Mouse (Mus musculus): ENCODE results near the gene Sf3a2.
"Not testable (repeated sequence)": the region's sequence is repeated elsewhere in the genome, so short reads cannot be mapped to it uniquely, and the experiment has no call there.

The Sf3a2 gene

GRCm38 (mm10) chr10:80804916-80805315, 6.9 kb downstream of the Sf3a2 start, which contains the start of gene Amh:
Gene Amh, plus strand, starts transcription at chr10:80805243.
- no peak for DNase-seq (ENCODE audit: low spot score)

GRCm38 (mm10) chr10:80805322-80805721, 7.3 kb downstream of the Sf3a2 start:
- no peak for DNase-seq (ENCODE audit: low spot score)

GRCm38 (mm10) chr10:80805925-80806324, 7.9 kb downstream of the Sf3a2 start:
- DNase-seq (ENCODE audit: low spot score) = peak; percentile 85

- DNase-seq (ENCODE audit: low spot score) = peak; percentile 23
Observed at GRCm38 (mm10) chr10:80806341-80807056, 8.5 kb downstream of the Sf3a2 start.

- peak; percentile 81 for DNase-seq (ENCODE audit: low spot score)
Observed at GRCm38 (mm10) chr10:80807057-80807627, 9.1 kb downstream of the Sf3a2 start.

GRCm38 (mm10) chr10:80808099-80808984, 10.3 kb downstream of the Sf3a2 start:
- DNase-seq (ENCODE audit: low spot score) = peak; percentile 28

- DNase-seq (ENCODE audit: low spot score) = no peak
Observed at GRCm38 (mm10) chr10:80808985-80809632, 11.1 kb downstream of the Sf3a2 start.

GRCm38 (mm10) chr10:80810084-80810483, 12.1 kb downstream of the Sf3a2 start:
- no peak for DNase-seq (ENCODE audit: low spot score)

GRCm38 (mm10) chr10:80812391-80813041, 14.5 kb downstream of the Sf3a2 start:
- no peak for DNase-seq (ENCODE audit: low spot score)

- DNase-seq (ENCODE audit: low spot score) = no peak
Observed at GRCm38 (mm10) chr10:80813366-80813765, 15.4 kb downstream of the Sf3a2 start, which contains the start of gene Jsrp1. Gene Jsrp1, minus strand, starts transcription at chr10:80813498.

GRCm38 (mm10) chr10:80814800-80815199, 16.8 kb downstream of the Sf3a2 start:
- no peak for DNase-seq (ENCODE audit: low spot score)

GRCm38 (mm10) chr10:80816303-80816702, 18.3 kb downstream of the Sf3a2 start:
- not testable (repeated sequence) for DNase-seq (ENCODE audit: low spot score)

GRCm38 (mm10) chr10:80817164-80817563, 19.2 kb downstream of the Sf3a2 start:
- no peak for DNase-seq (ENCODE audit: low spot score)

- DNase-seq (ENCODE audit: low spot score) = not testable (repeated sequence)
Observed at GRCm38 (mm10) chr10:80817955-80818354, 20.0 kb downstream of the Sf3a2 start.

GRCm38 (mm10) chr10:80818599-80819281, 20.7 kb downstream of the Sf3a2 start:
- no peak for DNase-seq (ENCODE audit: low spot score)

GRCm38 (mm10) chr10:80819406-80819805, 21.4 kb downstream of the Sf3a2 start:
- DNase-seq (ENCODE audit: low spot score) = no peak

GRCm38 (mm10) chr10:80821991-80822390, 24.0 kb downstream of the Sf3a2 start:
- peak; percentile 64 for DNase-seq (ENCODE audit: low spot score)

- no peak for DNase-seq (ENCODE audit: low spot score)
Observed at GRCm38 (mm10) chr10:80822528-80822927, 24.5 kb downstream of the Sf3a2 start.

GRCm38 (mm10) chr10:80823316-80823715, 25.3 kb downstream of the Sf3a2 start:
- DNase-seq (ENCODE audit: low spot score) = no peak

- DNase-seq (ENCODE audit: low spot score) = no peak
Observed at GRCm38 (mm10) chr10:80823847-80824643, 26.0 kb downstream of the Sf3a2 start.

All from retina, embryonic 14.5 days (tissue).